Mouse (Mus musculus): Measurements from ENCODE around the gene Mrgprf.

The Mrgprf gene

GRCm38 (mm10) chr7:145334428-145335027 is 33.9 kb downstream of the Mrgprf start:
- no peak for DNase-seq (ENCODE audit: extremely low spot score, low spot score)

GRCm38 (mm10) chr7:145335199-145335598 is 34.6 kb downstream of the Mrgprf start:
- no peak for DNase-seq (ENCODE audit: extremely low spot score, low spot score)

- DNase-seq (ENCODE audit: extremely low spot score, low spot score) = no peak
These were observed 35.1 kb downstream of the Mrgprf start for GRCm38 (mm10) chr7:145335616-145336332.

GRCm38 (mm10) chr7:145337889-145338288 is 37.3 kb downstream of the Mrgprf start:
- no peak for DNase-seq (ENCODE audit: extremely low spot score, low spot score)

- peak; percentile 27 for DNase-seq (ENCODE audit: extremely low spot score, low spot score)
These were observed 39.7 kb downstream of the Mrgprf start for GRCm38 (mm10) chr7:145340248-145340904.

All from neural tube, embryonic 10.5 days (tissue).